Mouse (Mus musculus) embryonic fibroblast, embryonic 13.5 days (primary cell): Measurements from ENCODE around the gene Fndc8.

Experiments
- CTCF ChIP-seq: IDR thresholded peaks from 2 replicates; pipeline ENCODE4 v1.5.1; 2011; ENCODE audit warnings: mild to moderate bottlenecking, control low read depth, low read length, moderate library complexity, borderline replicate concordance; ENCODE audit not compliant: insufficient read depth
- POLR2A ChIP-seq: IDR thresholded peaks from 2 replicates; pipeline ENCODE4 v1.6.1; 2011; ENCODE audit warnings: low read depth, mild to moderate bottlenecking, control low read depth, low read length, moderate library complexity

GRCm38 (mm10) chr11:82845415-82846078, 46.4 kb upstream of the Fndc8 start:
- TF ChIP-seq CTCF (peak; percentile 21; the same call in 1 of the 2 replicates), POLR2A (peak; percentile 15; the same call in 1 of the 2 replicates)
